Mouse (Mus musculus): Measurements from ENCODE around the gene Gpr137.

The Gpr137 gene

DNA sequence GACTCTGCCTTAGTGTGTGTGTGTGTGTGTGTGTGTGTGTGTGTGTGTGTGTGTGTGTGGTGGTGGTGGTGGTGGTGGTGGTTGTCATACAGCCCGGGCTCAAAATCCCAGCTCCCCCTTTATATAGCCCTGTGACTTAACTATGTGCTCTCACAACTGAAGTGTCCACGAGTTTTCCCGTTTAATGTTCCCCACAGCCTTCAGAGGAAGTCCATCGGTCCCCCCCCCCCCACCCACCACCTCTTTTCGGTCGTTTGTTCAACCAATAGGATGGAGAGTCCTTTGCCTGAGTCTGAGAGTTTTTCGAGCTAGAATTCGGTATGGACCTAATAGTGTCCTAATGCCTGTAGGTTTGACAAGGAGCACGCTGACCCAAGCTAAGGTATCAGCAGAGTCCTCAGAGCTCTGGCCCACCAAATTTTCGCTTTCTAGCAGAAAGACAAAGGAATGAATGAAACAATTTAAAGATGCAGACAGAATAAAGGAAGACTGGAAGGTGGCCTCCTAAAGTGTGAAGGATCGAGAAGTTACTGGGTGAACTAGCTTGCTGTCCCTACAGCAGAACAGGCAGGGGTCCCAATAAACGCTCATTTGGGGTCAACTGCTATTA is 31.4 kb upstream of the Gpr137 start:
- DNase-seq (ENCODE audit: low read depth) = no peak

- no peak for DNase-seq (ENCODE audit: low read depth)
These were observed 30.1 kb upstream of the Gpr137 start for GRCm38 (mm10) chr19:6972247-6972917.

DNA sequence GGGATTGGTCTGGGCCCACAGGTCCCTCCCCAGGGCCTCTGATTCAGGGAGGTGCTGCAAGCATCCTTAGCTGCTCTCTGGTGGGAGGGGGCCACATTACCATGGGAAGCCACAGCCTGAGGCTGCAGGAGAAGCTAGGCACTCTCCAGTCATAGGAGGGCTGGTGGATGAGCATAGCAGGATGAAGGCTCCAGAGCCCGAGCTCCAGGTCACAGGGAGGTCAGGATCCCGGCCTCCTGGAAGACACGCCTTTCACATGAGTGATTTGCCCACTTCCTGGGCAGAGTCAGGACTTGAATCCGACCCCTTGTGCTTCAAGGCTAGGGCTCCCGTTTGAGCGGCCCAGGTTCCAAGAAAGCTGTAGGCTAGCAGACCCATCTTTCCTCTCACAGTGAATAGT is 29.4 kb upstream of the Gpr137 start:
- no peak for DNase-seq (ENCODE audit: low read depth)

- no peak for DNase-seq (ENCODE audit: low read depth)
These were observed 28.3 kb upstream of the Gpr137 start for GRCm38 (mm10) chr19:6970460-6971085.

GRCm38 (mm10) chr19:6969665-6970381 is 27.5 kb upstream of the Gpr137 start:
- no peak for DNase-seq (ENCODE audit: low read depth)

- no peak for DNase-seq (ENCODE audit: low read depth)
These were observed 27.0 kb upstream of the Gpr137 start for GRCm38 (mm10) chr19:6969291-6969664.

- DNase-seq (ENCODE audit: low read depth) = no peak
These were observed 26.4 kb upstream of the Gpr137 start for GRCm38 (mm10) chr19:6968491-6969271.

DNA sequence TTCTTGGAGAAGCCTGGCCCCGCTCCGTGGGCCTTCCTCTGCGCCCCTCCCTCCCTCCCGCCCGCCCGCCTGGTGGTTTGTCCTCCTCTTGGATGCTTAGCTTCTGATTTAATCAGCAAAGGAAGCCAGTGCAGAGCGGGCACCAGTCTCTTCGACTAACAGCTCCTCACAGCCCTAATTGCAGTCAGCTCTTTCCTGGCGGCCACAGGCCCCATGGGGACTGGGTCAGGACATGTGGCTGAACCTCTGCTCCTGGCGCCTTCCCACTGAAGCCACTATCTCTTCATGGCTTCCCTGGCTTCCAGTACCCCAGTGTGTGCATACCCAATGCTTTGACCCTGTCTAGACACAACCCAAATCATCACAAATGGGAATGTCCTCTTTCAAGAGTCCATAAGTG is 14.2 kb upstream of the Gpr137 start:
- DNase-seq (ENCODE audit: low read depth) = no peak

DNA sequence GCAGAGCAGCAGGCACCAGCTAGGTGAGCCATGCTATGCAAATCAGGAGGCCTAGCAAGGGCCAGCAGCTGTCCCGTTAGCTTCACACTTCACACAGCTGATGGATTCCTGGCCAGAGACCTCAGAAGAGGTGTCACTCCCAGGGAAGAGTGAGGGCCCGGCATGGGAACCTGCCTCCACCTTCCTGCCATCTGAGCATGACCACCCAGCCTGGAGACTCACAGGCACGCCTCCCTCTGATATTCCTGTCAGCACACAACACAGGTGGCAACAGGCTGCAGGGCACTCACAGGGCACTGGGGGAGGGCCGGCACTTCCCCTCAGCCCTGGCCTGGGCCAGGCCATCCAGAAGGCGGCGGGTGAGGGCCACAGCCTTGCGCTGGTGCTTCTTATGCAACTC is 13.1 kb upstream of the Gpr137 start:
- no peak for DNase-seq (ENCODE audit: low read depth)

DNA sequence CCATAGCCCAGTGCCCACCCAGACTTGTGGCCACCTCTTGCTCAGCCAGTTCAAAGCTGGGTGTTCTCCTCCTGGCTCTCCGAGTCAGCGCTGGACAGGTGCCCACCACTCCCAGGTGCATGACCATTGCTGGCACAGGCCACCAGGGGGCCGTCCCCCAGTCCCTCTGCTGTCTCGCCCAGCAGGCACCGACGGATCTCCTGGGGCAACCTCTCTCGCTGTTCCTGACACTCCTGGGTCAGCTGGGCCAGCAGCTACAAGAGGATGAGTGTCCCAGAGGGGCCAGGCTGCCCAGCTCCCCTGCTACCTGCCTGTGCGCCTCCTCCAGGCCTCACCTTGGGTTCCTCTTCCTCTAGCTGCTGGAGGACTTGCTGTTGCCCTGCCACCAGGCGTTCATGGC is 11.8 kb upstream of the Gpr137 start:
- no peak for DNase-seq (ENCODE audit: low read depth)

DNA sequence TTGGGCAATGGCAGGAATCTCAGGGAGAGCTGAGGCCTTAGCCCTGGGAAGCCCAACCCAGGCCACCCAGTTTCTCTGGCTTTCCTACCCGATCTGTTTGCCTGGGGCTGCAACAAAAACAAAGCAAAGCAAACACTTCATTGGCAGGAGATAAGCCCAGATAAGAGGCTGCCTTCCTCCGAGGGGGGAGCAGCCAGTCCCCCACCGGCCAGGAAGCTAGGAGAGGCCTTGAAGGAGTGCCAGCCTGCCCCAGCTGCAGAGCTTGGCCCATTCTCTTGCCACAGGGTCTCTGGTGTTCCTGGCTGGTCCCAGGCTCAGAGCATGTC is 10.4 kb upstream of the Gpr137 start:
- no peak for DNase-seq (ENCODE audit: low read depth)

- DNase-seq (ENCODE audit: low read depth) = peak; percentile 78
These were observed 9.9 kb upstream of the Gpr137 start for GRCm38 (mm10) chr19:6951994-6952711.

- peak; percentile 83 for DNase-seq (ENCODE audit: low read depth)
These were observed 9.2 kb upstream of the Gpr137 start for GRCm38 (mm10) chr19:6951381-6951968.

- no peak for DNase-seq (ENCODE audit: low read depth)
These were observed 8.4 kb upstream of the Gpr137 start for GRCm38 (mm10) chr19:6950613-6951153.

DNA sequence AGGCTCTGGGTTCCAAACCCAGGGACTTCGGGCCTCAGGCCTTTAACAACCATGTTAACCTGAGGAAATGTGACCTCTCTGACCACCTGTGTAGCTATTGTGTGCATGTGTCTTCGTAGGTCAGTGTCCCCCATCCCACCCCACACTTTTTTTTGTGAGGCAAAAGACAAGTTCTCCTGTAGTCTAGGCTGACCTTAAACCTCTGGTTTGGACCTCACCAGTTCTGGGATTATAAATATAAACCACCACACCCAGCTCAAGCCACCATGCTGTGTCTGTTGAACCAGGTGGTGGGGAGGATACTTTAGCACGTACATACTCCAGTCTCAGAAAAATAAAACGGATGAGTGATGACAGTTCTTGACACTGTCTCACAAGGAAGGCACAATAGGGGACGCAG is 7.7 kb upstream of the Gpr137 start:
- DNase-seq (ENCODE audit: low read depth) = no peak

DNA sequence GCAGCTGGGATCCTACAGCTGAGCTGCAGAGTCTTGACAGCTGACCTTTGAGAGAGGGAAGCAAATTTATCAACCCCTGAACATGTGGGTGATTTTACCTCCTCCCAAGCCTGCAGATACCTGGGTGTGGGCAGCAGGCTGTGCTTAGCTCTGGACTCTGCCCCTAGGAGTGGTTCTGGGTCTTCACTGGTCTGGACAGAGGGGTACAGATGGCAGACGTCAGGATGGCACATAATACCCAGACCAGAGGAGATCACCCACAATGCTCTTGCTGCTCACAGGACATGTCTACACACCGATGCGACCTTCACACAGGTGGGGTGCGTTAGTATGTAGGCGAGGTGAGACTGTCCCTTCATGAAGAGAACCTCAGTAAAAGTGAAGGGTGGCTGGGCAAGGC is 7.3 kb upstream of the Gpr137 start:
- no peak for DNase-seq (ENCODE audit: low read depth)

DNA sequence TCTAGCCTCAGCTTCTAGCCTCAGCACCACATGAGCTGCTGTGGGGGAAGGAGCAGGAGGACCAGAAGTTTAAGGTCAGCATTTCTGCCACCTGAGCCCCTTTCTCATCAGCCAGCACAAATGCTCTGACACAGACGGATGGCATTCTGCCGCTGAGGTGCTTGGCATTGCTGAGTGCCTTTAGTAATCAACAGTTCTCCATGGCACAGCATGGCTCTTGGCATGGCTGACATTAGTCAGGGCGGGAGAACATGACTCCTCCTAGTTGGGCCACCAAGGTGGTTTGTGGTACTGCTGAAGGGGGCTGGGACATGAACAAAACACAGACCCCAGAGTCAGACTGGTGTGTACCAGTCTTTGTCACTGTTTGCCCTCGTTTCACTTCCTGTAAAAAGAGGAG is 5.9 kb upstream of the Gpr137 start:
- DNase-seq (ENCODE audit: low read depth) = no peak

DNA sequence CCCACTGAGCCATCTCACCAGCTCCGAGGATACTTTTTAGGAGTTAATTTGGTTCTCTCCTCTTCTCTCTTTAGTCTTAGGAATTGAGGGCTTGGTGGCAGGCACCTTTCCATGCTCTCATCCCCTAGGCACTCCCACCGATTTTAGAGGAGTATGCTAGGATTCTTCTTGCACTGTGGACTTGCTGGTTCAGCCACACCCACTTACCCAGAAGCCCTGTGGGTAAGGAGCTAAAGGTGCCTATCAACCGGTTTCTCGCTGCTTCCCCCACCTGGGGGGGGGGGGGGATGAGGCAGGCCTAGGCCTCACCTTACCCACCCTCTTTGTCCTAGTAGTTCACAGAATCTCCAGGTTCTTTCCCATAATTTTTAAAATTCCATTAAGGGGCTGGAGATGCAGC is 5.5 kb upstream of the Gpr137 start:
- DNase-seq (ENCODE audit: low read depth) = no peak

GRCm38 (mm10) chr19:6943709-6944108 is 1.4 kb upstream of the Gpr137 start:
- no peak for DNase-seq (ENCODE audit: low read depth)

DNA sequence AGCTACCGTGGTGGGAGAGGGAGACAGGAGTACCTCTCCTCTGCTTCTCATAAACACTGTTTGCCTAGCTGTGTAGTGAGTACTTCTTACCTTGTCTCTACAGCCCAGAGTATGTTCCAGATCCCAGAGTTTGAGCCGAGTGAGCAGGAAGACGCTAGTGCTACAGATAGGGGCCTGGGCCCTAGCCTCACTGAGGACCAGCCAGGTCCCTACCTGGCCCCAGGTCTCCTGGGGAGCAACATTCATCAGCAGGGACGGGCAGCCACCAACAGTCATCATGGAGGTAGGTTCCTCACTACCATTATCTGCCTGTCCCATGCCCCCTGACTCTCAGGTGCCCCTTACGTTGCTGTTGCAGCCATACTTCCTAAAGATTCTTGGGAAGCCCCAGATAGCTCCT is 484 bp upstream of the Gpr137 start:
- DNase-seq (ENCODE audit: low read depth) = no peak

All from fibroblast of lung, adult 2 months (primary cell).